Mouse (Mus musculus) myocyte (in vitro differentiated cells): ENCODE measurements at regions not wholly inside any gene's neighbourhood (a gene's known extent, or its start where the extent isn't known, plus 50 kb on each side); places are given as distances from the start of the nearest gene placed in this dataset.

Experiments
- H3K27me3 ChIP-seq: one replicate; pipeline ENCODE4 v1.6.1; 2011; ENCODE audit not compliant: control insufficient read depth, insufficient read depth, insufficient read length
- H3K36me3 ChIP-seq: one replicate; pipeline ENCODE4 v1.6.1; 2011; ENCODE audit not compliant: control insufficient read depth, insufficient read depth
- H3K4me2 ChIP-seq: one replicate; pipeline ENCODE4 v1.6.1; 2011; ENCODE audit warnings: low read depth, control low read depth
- H3K4me3 ChIP-seq: one replicate; pipeline ENCODE4 v1.5.1; 2011; ENCODE audit warnings: mild to moderate bottlenecking, control low read depth, moderate library complexity
- H3K79me2 ChIP-seq: one replicate; pipeline ENCODE4 v1.6.1; 2011; ENCODE audit not compliant: control insufficient read depth, insufficient read depth
- H3ac ChIP-seq: one replicate; pipeline ENCODE4 v1.6.1; 2011; ENCODE audit not compliant: control insufficient read depth, insufficient read length
- CEBPB ChIP-seq: IDR thresholded peaks from 2 replicates; pipeline ENCODE4 v1.6.1; 2011; ENCODE audit warnings: mild to moderate bottlenecking, moderate library complexity; ENCODE audit not compliant: poor library complexity, insufficient read depth, severe bottlenecking
- E2F4 ChIP-seq: IDR thresholded peaks from one replicate; pipeline ENCODE4 v1.6.1; 2011; ENCODE audit warnings: mild to moderate bottlenecking, control low read depth, moderate library complexity; ENCODE audit not compliant: insufficient read depth
- MAX ChIP-seq: IDR thresholded peaks from one replicate; pipeline ENCODE4 v1.6.1; 2011; ENCODE audit warnings: low read depth, mild to moderate bottlenecking, control low read depth
- MYOD1 ChIP-seq, 3 experiments: IDR thresholded peaks; one replicate each; pipeline ENCODE4 v1.6.1; 2011; ENCODE audit warnings: control low read depth in 2 of 3, low read depth in 2 of 3, mild to moderate bottlenecking in 2 of 3, moderate library complexity in 1 of 3; ENCODE audit not compliant: insufficient read length in 2 of 3, control insufficient read depth in 1 of 3
- MYOG ChIP-seq, 3 experiments: IDR thresholded peaks; one replicate each; pipeline ENCODE4 v1.6.1; 2011; ENCODE audit warnings: control low read depth in 2 of 3, low read depth in 2 of 3, mild to moderate bottlenecking in 2 of 3; ENCODE audit not compliant: insufficient read length in 2 of 3, control insufficient read depth in 1 of 3, insufficient read depth in 1 of 3
- POLR2A ChIP-seq: IDR thresholded peaks from one replicate; pipeline ENCODE4 v1.6.1; 2011; ENCODE audit warnings: low read depth, mild to moderate bottlenecking, control low read depth, moderate library complexity; ENCODE audit not compliant: insufficient read length
- POLR2AphosphoS2 ChIP-seq: IDR thresholded peaks from one replicate; pipeline ENCODE4 v1.6.1; 2011; ENCODE audit warnings: low read depth, control low read depth; ENCODE audit not compliant: insufficient read length
- REST ChIP-seq: IDR thresholded peaks from one replicate; pipeline ENCODE4 v1.6.1; 2011; ENCODE audit warnings: mild to moderate bottlenecking, control low read depth, moderate library complexity; ENCODE audit not compliant: insufficient read depth, insufficient read length
- SRF ChIP-seq: IDR thresholded peaks from one replicate; pipeline ENCODE4 v1.6.1; 2011; ENCODE audit warnings: low read depth; ENCODE audit not compliant: control insufficient read depth, insufficient read length
- TCF12 ChIP-seq: IDR thresholded peaks from one replicate; pipeline ENCODE4 v1.6.1; 2011; ENCODE audit warnings: mild to moderate bottlenecking, control low read depth; ENCODE audit not compliant: poor library complexity, insufficient read depth, severe bottlenecking
- TCF3 ChIP-seq: IDR thresholded peaks from one replicate; pipeline ENCODE4 v1.6.1; 2011; ENCODE audit warnings: low read depth, control low read depth; ENCODE audit not compliant: insufficient read length
- USF1 ChIP-seq: IDR thresholded peaks from one replicate; pipeline ENCODE4 v1.6.1; 2011; ENCODE audit warnings: low read depth, mild to moderate bottlenecking, control low read depth, moderate library complexity

DNA sequence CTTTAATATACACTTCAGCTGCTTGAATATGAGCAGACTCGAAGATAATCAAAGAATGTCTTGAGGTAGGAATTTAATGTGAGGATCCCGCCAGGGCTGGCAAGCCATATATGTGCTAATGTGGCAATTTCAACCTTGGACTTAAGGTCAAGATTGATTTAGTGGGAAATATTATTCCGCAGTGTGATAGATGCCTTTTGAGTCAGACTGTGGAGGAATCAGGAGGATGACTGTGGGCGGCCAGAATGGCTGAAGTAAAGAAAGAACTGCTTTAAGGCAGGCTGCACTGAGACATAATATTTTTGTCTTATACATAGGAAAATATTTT, 67.1 kb upstream of the Medag start:
- Histone ChIP-seq H3K27me3 (no peaks in the 10 kb centered on the region), H3K36me3 (no peaks in the 10 kb centered on the region), H3K79me2 (no peaks in the 10 kb centered on the region), H3K4me3 (no peak overlapping the region), H3ac (no peak overlapping the region), H3K4me2 (no peak overlapping the region)
- TF ChIP-seq TCF3 (no peak), POLR2A (no peak), USF1 (no peak), MAX (no peak)

- Histone ChIP-seq H3K27me3 (no peaks in the 10 kb centered on the region), H3ac (no peak overlapping the region), H3K36me3 (no peaks in the 10 kb centered on the region), H3K79me2 (no peaks in the 10 kb centered on the region), H3K4me2 (no peak overlapping the region), H3K4me3 (no peak overlapping the region)
- TF ChIP-seq TCF12: no peak
- TF ChIP-seq MYOD1 (IDR thresholded peaks at IDR 0.05; ENCODE audit: control insufficient read depth in 1 of 3, insufficient read length in 2 of 3, low read depth in 2 of 3): no peak
- no peak for TF ChIP-seq MYOG (IDR thresholded peaks at IDR 0.05; ENCODE audit: control insufficient read depth in 1 of 3, insufficient read depth in 1 of 3, insufficient read length in 2 of 3, low read depth in 2 of 3)
- no peak for TF ChIP-seq REST
These were observed 66.4 kb upstream of the Medag start for GRCm38 (mm10) chr5:149345161-149345560.

- H3K36me3 ChIP-seq: no peaks in the 10 kb centered on the region
- TF ChIP-seq TCF3 (no peak), POLR2AphosphoS2 (no peak), CEBPB (no peak), TCF12 (no peak), MYOD1 (IDR thresholded peaks at IDR 0.05; ENCODE audit: control insufficient read depth in 1 of 3, insufficient read length in 2 of 3, low read depth in 2 of 3) (no peak), USF1 (no peak)
- H3ac ChIP-seq: no peak overlapping the region
- H3K27me3 ChIP-seq: no peaks in the 10 kb centered on the region
- no peak overlapping the region for H3K4me3 ChIP-seq
- H3K79me2 ChIP-seq: no peaks in the 10 kb centered on the region
- H3K4me2 ChIP-seq: no peak overlapping the region
These were observed 61.9 kb upstream of the Medag start for GRCm38 (mm10) chr5:149349685-149350084.

GRCm38 (mm10) chr5:149353039-149353655, 58.4 kb upstream of the Medag start:
- no peaks in the 10 kb centered on the region for H3K27me3 ChIP-seq
- no peak overlapping the region for H3K4me3 ChIP-seq
- no peaks in the 10 kb centered on the region for H3K36me3 ChIP-seq
- no peak overlapping the region for H3ac ChIP-seq
- H3K4me2 ChIP-seq: peak overlapping the region; percentile 39
- TF ChIP-seq POLR2AphosphoS2 (no peak), MYOD1 (IDR thresholded peaks at IDR 0.05; ENCODE audit: control insufficient read depth in 1 of 3, insufficient read length in 2 of 3, low read depth in 2 of 3) (peak in 2 of 3 experiments; percentile 63 to 77), MAX (no peak), CEBPB (no peak), MYOG (IDR thresholded peaks at IDR 0.05; ENCODE audit: control insufficient read depth in 1 of 3, insufficient read depth in 1 of 3, insufficient read length in 2 of 3, low read depth in 2 of 3) (peak in 1 of 3 experiments; percentile 42), USF1 (no peak), TCF3 (peak; percentile 7), SRF (no peak), TCF12 (peak; percentile 14)
- H3K79me2 ChIP-seq: no peaks in the 10 kb centered on the region

GRCm38 (mm10) chr5:149354448-149355115, 57.0 kb upstream of the Medag start:
- H3K27me3 ChIP-seq: no peaks in the 10 kb centered on the region
- H3K4me3 ChIP-seq: no peak overlapping the region
- no peaks in the 10 kb centered on the region for H3K36me3 ChIP-seq
- no peaks in the 10 kb centered on the region for H3K79me2 ChIP-seq
- no peak overlapping the region for H3ac ChIP-seq
- TF ChIP-seq MYOD1 (IDR thresholded peaks at IDR 0.05; ENCODE audit: control insufficient read depth in 1 of 3, insufficient read length in 2 of 3, low read depth in 2 of 3) (no peak), POLR2A (no peak), CEBPB (no peak), TCF3 (no peak), REST (no peak), MYOG (IDR thresholded peaks at IDR 0.05; ENCODE audit: control insufficient read depth in 1 of 3, insufficient read depth in 1 of 3, insufficient read length in 2 of 3, low read depth in 2 of 3) (no peak), SRF (no peak), TCF12 (no peak), E2F4 (no peak), USF1 (no peak), POLR2AphosphoS2 (no peak), MAX (no peak)
- no peak overlapping the region for H3K4me2 ChIP-seq
